Mouse (Mus musculus) heart, postnatal 0 days (tissue): ENCODE measurements around the gene Slc22a7.

Source experiments
- CTCF ChIP-seq: IDR thresholded peaks from 2 replicates; pipeline ENCODE4 v1.5.1; 2016; ENCODE audit warnings: antibody characterized with exemption, control low read depth, low read depth
- EP300 ChIP-seq: IDR thresholded peaks from 2 replicates; pipeline ENCODE4 v1.6.1; 2016; ENCODE audit warnings: antibody characterized with exemption, low read depth

DNA sequence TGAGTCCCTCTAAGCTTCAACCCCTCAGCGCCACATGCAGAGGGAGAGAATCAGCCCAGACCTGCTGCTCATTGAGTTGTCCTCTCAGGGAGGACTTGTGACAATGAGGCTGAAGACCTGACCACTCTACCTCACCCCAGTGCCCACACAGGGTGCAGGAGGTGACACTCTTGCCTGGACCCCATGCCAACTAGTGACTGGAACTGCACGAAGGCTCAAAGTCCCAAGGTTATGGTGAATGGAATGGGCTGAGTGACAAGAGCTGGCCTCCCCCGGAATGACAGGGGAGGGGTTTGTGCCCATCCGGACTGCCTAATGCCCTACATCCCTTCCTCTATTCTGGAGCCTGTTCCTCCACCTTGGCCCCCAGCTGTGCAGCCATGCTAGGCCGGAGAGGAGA is 14.4 kb upstream of the Slc22a7 start:
- TF ChIP-seq CTCF (no peak), EP300 (no peak)
